Mouse (Mus musculus) intestine, postnatal 0 days (tissue): ENCODE measurements around the gene Abtb2. TPM values are rescaled to one million over a fixed set of nuclear protein-coding genes. Genes with fewer than 3 reads are reported as not detected.

Experiments
- ATAC-seq: fragments of 200-750 bp; cut with Nextera tagmentation; 2 replicates; pipeline ENCODE4 v1.8.0; 2017; ENCODE audit warnings: mild to moderate bottlenecking, moderate TSS enrichment, moderate library complexity
- H3K27ac ChIP-seq: fragments of 300-500 bp; sonication (generic); 2 replicates; pipeline ENCODE4 v1.5.1; 2014; ENCODE audit warnings: mild to moderate bottlenecking, low read depth, low read length, moderate library complexity
- H3K27me3 ChIP-seq: fragments of 300-500 bp; sonication (generic); replicated peaks from 2 replicates; pipeline ENCODE4 v1.6.1; 2014; ENCODE audit warnings: low read length, mixed read lengths; ENCODE audit not compliant: control insufficient read depth, insufficient read depth
- H3K36me3 ChIP-seq: fragments of 300-500 bp; sonication (generic); 2 replicates; pipeline ENCODE4 v1.6.1; 2014; ENCODE audit warnings: mild to moderate bottlenecking, moderate library complexity; ENCODE audit not compliant: control insufficient read depth, insufficient read depth
- H3K4me1 ChIP-seq: fragments of 300-500 bp; sonication (generic); replicated peaks from 2 replicates; pipeline ENCODE4 v1.6.1; 2014; ENCODE audit warnings: antibody characterized with exemption, low read length, mixed read lengths; ENCODE audit not compliant: control insufficient read depth, insufficient read depth
- H3K4me2 ChIP-seq: fragments of 300-500 bp; sonication (generic); replicated peaks from 2 replicates; pipeline ENCODE4 v1.6.1; 2014; ENCODE audit warnings: low read depth, mild to moderate bottlenecking, moderate library complexity
- H3K4me3 ChIP-seq: fragments of 300-500 bp; sonication (generic); 2 replicates; pipeline ENCODE4 v1.5.1; 2014; ENCODE audit warnings: low read depth, low read length
- H3K9ac ChIP-seq: fragments of 300-500 bp; sonication (generic); 2 replicates; pipeline ENCODE4 v1.6.1; 2014; ENCODE audit warnings: mild to moderate bottlenecking, low read depth, low read length
- H3K9me3 ChIP-seq: fragments of 300-500 bp; sonication (generic); 2 replicates; pipeline ENCODE4 v1.6.1; 2016; ENCODE audit warnings: mixed run types; ENCODE audit not compliant: control insufficient read depth
- CTCF ChIP-seq: sonication (generic); IDR thresholded peaks from 2 replicates; pipeline ENCODE4 v1.5.1; 2016; ENCODE audit warnings: low read depth, mild to moderate bottlenecking, control low read depth, antibody characterized with exemption, moderate library complexity
- WGBS: fragments of 180-500 bp; shearing (Covaris S2); extraction: QIAGEN DNeasy Blood & Tissue Kit; methylation state at CpG from one replicate; pipeline ENCODE4 v1.1.7; 2014; 5-methylcytosine and 5-hydroxymethylcytosine counted together
- polyA plus RNA-seq: library from polyadenylated mRNA; unstranded; fragments of >200 nt; fragmentation: Nextera tagmentation; extraction: Ambion mirVana; gene quantifications from 2 replicates; pipeline ENCODE4 v1.2.1, GENCODE M21; 2015

The Abtb2 gene
- polyA plus RNA-seq, 1 experiment from 2014 or later, result 3.8 TPM

- no peaks in the 10 kb centered on the region for H3K9me3 ChIP-seq
- no peaks in the 10 kb centered on the region for H3K4me1 ChIP-seq
- H3K27ac ChIP-seq, result no peak overlapping the region
- H3K36me3 ChIP-seq, result no peaks in the 10 kb centered on the region
- no peaks in the 10 kb centered on the region for H3K27me3 ChIP-seq
- no peak overlapping the region for H3K9ac ChIP-seq
- peak; percentile 65 for TF ChIP-seq CTCF
- WGBS, result 57% methylated on average over 10 of the region's 10 CpGs
- ATAC-seq, result no peak
- no peak overlapping the region for H3K4me2 ChIP-seq
- H3K4me3 ChIP-seq, result no peak overlapping the region
These were observed 9.8 kb upstream of the Abtb2 start for GRCm38 (mm10) chr2:103556125-103556877.

GRCm38 (mm10) chr2:103560955-103561354 is 5.2 kb upstream of the Abtb2 start:
- Histone ChIP-seq H3K9me3 (no peaks in the 10 kb centered on the region), H3K4me1 (no peaks in the 10 kb centered on the region), H3K27me3 (peaks cover 6% of the 10 kb centered on the region), H3K4me2 (no peak overlapping the region), H3K27ac (no peak overlapping the region), H3K9ac (no peak overlapping the region), H3K36me3 (no peaks in the 10 kb centered on the region), H3K4me3 (no peak overlapping the region)
- WGBS, result 73% methylated on average over 4 of the region's 4 CpGs
- no peak for TF ChIP-seq CTCF
- ATAC-seq, result no peak

GRCm38 (mm10) chr2:103564427-103565023 is 1.6 kb upstream of the Abtb2 start:
- Histone ChIP-seq H3K9ac (no peak overlapping the region), H3K27me3 (peaks cover 6% of the 10 kb centered on the region), H3K36me3 (no peaks in the 10 kb centered on the region), H3K27ac (no peak overlapping the region), H3K9me3 (no peaks in the 10 kb centered on the region), H3K4me3 (peak overlapping the region; percentile 48), H3K4me1 (peaks cover 2% of the 10 kb centered on the region; the same call in 1 of the 2 replicates), H3K4me2 (peak overlapping the region; percentile 98)
- WGBS, result 16% methylated on average over 8 of the region's 8 CpGs
- ATAC-seq, result no peak
- peak; percentile 81 for TF ChIP-seq CTCF

GRCm38 (mm10) chr2:103565171-103565591 is 929 bp upstream of the Abtb2 start:
- Histone ChIP-seq H3K4me1 (peaks cover 2% of the 10 kb centered on the region; the same call in 1 of the 2 replicates), H3K27me3 (peaks cover 6% of the 10 kb centered on the region), H3K9ac (no peak overlapping the region), H3K36me3 (no peaks in the 10 kb centered on the region), H3K4me3 (peak overlapping the region; percentile 48), H3K4me2 (peak overlapping the region; percentile 98), H3K9me3 (no peaks in the 10 kb centered on the region), H3K27ac (no peak overlapping the region)
- peak; percentile 49 for TF ChIP-seq CTCF
- ATAC-seq, result peak; percentile 53; the same call in 1 of the 2 replicates
- WGBS, result 1% methylated on average over 22 of the region's 22 CpGs

GRCm38 (mm10) chr2:103566423-103566712 is 258 bp downstream of the Abtb2 start:
- H3K4me2 ChIP-seq, result peak overlapping the region; percentile 98

GRCm38 (mm10) chr2:103566713-103567521 is 807 bp downstream of the Abtb2 start:
- peak overlapping the region; percentile 71 for H3K27ac ChIP-seq
- H3K4me3 ChIP-seq, result peak overlapping the region; percentile 48
- under 1% methylated on average over 76 of the region's 79 CpGs for WGBS
- H3K9me3 ChIP-seq, result no peaks in the 10 kb centered on the region
- peaks cover 4% of the 10 kb centered on the region for H3K27me3 ChIP-seq
- peaks cover 2% of the 10 kb centered on the region; the same call in 1 of the 2 replicates for H3K4me1 ChIP-seq
- H3K4me2 ChIP-seq, result peak overlapping the region; percentile 98
- peak; percentile 39 for ATAC-seq
- TF ChIP-seq CTCF, result peak; percentile 37; the same call in 1 of the 2 replicates
- no peaks in the 10 kb centered on the region for H3K36me3 ChIP-seq
- peak overlapping the region; percentile 55 for H3K9ac ChIP-seq

More at GRCm38 (mm10) chr2:103566423-103566712, 258 bp downstream of the Abtb2 start:
- Histone ChIP-seq H3K9ac (peak overlapping the region; percentile 55), H3K4me1 (peaks cover 2% of the 10 kb centered on the region; the same call in 1 of the 2 replicates), H3K4me3 (peak overlapping the region; percentile 48), H3K9me3 (no peaks in the 10 kb centered on the region), H3K36me3 (no peaks in the 10 kb centered on the region), H3K27me3 (peaks cover 6% of the 10 kb centered on the region), H3K27ac (peak overlapping the region; percentile 71)
- 0% methylated on average over 39 of the region's 40 CpGs for WGBS
- peak; percentile 59 for ATAC-seq
- no peak for TF ChIP-seq CTCF
